29 mouse cellular contexts compared by ENCODE assay signal in the genomic region with DNA sequence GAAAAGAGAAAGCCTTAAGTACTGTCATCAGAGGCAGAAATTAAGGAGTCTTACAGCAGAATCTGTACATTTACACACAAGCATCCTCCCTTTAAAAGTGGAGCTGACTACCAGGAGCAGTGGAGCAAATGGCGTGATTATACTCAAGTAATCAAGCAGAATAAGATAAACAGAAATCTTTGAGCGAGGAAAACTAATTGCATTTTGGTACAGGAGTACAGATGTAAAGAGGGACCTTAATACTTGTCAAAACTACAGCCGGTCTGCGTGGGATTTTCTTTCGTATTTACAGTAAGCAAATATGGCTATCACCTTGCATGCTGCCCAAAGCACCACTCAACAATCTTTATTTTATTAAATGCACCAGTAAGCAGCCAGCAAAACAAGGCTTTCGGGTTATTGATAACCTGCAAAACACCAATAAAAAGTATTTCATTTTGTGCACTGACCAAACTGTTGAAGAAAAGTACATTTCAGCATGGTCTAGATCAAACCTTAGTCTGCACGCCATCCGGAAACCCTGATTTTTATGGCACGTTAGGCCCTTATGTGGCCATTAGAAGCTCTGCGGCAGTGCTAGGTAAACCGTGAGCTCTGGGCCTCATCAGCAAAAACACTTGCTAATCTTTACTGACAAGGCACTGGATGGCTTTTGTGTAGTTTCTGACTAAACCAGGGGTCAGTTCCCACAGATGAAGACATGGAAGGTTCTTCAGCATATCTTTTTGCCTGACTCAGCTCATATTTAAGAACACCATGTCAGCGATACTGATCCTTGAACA.
DNase-seq lines count a peak whose midpoint lies in the region; ATAC-seq and TF ChIP-seq lines count a peak whose summit lies in the region.
"Had no signal": no experiment of that assay in that cellular context is flagged by ENCODE, and none has a peak within 500 bp of the region (broad histone marks: within the 10 kb centered on the region; RNA-seq: fewer than 3 reads in every experiment).

No protein-coding gene starts in this region.

- WGBS in forebrain, embryonic 14.5 days = 25% methylated on average over 12 of the region's 12 CpGs
- WGBS in forebrain, embryonic 10.5 days = 56% methylated on average over 12 of the region's 12 CpGs
- WGBS in embryonic facial prominence, embryonic 11.5 days = 73% methylated on average over 12 of the region's 12 CpGs

- H3K27ac ChIP-seq in forebrain, embryonic 14.5 days (ENCODE audit: low read depth, low read length) = no peak overlapping the region
- H3K27ac ChIP-seq in forebrain, embryonic 10.5 days = no peak overlapping the region
- no peak overlapping the region for H3K27ac ChIP-seq in embryonic facial prominence, embryonic 11.5 days (replicated peaks; ENCODE audit: low read depth, low read length)
- H3K27ac ChIP-seq: embryonic facial prominence, embryonic 15.5 days; gastrocnemius, adult 2 months; hindbrain, embryonic 13.5 days; left cerebral cortex, adult 2 months; liver, embryonic 12.5 days; midbrain, embryonic 12.5 days; neural tube, embryonic 13.5 days; stomach, embryonic 15.5 days had no signal

- H3K27me3 ChIP-seq in forebrain, embryonic 14.5 days (replicated peaks; ENCODE audit: control insufficient read depth, insufficient read depth, low read length) = no peaks in the 10 kb centered on the region
- H3K27me3 ChIP-seq in forebrain, embryonic 10.5 days (ENCODE audit: poor library complexity, severe bottlenecking) = peaks cover 24% of the 10 kb centered on the region
- no peaks in the 10 kb centered on the region for H3K27me3 ChIP-seq in embryonic facial prominence, embryonic 11.5 days (ENCODE audit: control insufficient read depth, insufficient read depth, low read length)
- H3K27me3 ChIP-seq: embryonic facial prominence, embryonic 15.5 days; hindbrain, embryonic 13.5 days; liver, embryonic 12.5 days; megakaryocyte, embryonic 14.5 days; neural tube, embryonic 13.5 days; stomach, embryonic 15.5 days had no signal

- no peak overlapping the region for H3K9ac ChIP-seq in forebrain, embryonic 14.5 days (ENCODE audit: low read length)
- H3K9ac ChIP-seq in embryonic facial prominence, embryonic 11.5 days (replicated peaks; ENCODE audit: low read length) = no peak overlapping the region
- H3K9ac ChIP-seq: embryonic facial prominence, embryonic 15.5 days; hindbrain, embryonic 13.5 days; liver, embryonic 12.5 days; liver, postnatal 0 days; midbrain, embryonic 12.5 days; neural tube, embryonic 13.5 days; stomach, embryonic 15.5 days had no signal

- no peak overlapping the region for H3K4me3 ChIP-seq in forebrain, embryonic 14.5 days (ENCODE audit: low read depth, low read length)
- no peak overlapping the region for H3K4me3 ChIP-seq in forebrain, embryonic 10.5 days
- no peak overlapping the region for H3K4me3 ChIP-seq in embryonic facial prominence, embryonic 11.5 days (ENCODE audit: low read depth, low read length)
- H3K4me3 ChIP-seq: embryonic facial prominence, embryonic 15.5 days; gastrocnemius, adult 2 months; hindbrain, embryonic 13.5 days; left cerebral cortex, adult 2 months; liver, embryonic 12.5 days; megakaryocyte, embryonic 14.5 days; midbrain, embryonic 12.5 days; neural tube, embryonic 13.5 days; stomach, embryonic 15.5 days had no signal

- H3K9me3 ChIP-seq in forebrain, embryonic 14.5 days (replicated peaks; ENCODE audit: control insufficient read depth, low read length) = no peaks in the 10 kb centered on the region
- no peaks in the 10 kb centered on the region for H3K9me3 ChIP-seq in forebrain, embryonic 10.5 days
- no peaks in the 10 kb centered on the region for H3K9me3 ChIP-seq in embryonic facial prominence, embryonic 11.5 days (replicated peaks; ENCODE audit: control insufficient read depth, low read length)
- H3K9me3 ChIP-seq: embryonic facial prominence, embryonic 15.5 days; hindbrain, embryonic 13.5 days; liver, embryonic 12.5 days; megakaryocyte, embryonic 14.5 days; midbrain, embryonic 12.5 days; neural tube, embryonic 13.5 days; stomach, embryonic 15.5 days had no signal

- no peaks in the 10 kb centered on the region for H3K36me3 ChIP-seq in forebrain, embryonic 14.5 days (ENCODE audit: control insufficient read depth, insufficient read depth, low read length)
- H3K36me3 ChIP-seq in forebrain, embryonic 10.5 days (replicated peaks) = no peaks in the 10 kb centered on the region
- H3K36me3 ChIP-seq in embryonic facial prominence, embryonic 11.5 days (replicated peaks; ENCODE audit: control insufficient read depth, insufficient read depth, low read depth, low read length) = no peaks in the 10 kb centered on the region
- H3K36me3 ChIP-seq: embryonic facial prominence, embryonic 15.5 days; hindbrain, embryonic 13.5 days; liver, embryonic 12.5 days; midbrain, embryonic 12.5 days; neural tube, embryonic 13.5 days; stomach, embryonic 15.5 days had no signal

- H3K4me2 ChIP-seq in forebrain, embryonic 14.5 days (ENCODE audit: low read length) = 0 out of 2 replicates have a peak overlapping the region, but pooled peaks have one; percentile 2
- no peak overlapping the region for H3K4me2 ChIP-seq in embryonic facial prominence, embryonic 11.5 days (ENCODE audit: low read depth, low read length)
- H3K4me2 ChIP-seq: embryonic facial prominence, embryonic 15.5 days; heart, embryonic 11.5 days; hindbrain, embryonic 13.5 days; liver, embryonic 12.5 days; midbrain, embryonic 12.5 days; neural tube, embryonic 13.5 days; stomach, embryonic 15.5 days had no signal

- no peak for TF ChIP-seq CTCF in brain, embryonic 14.5 days (IDR thresholded peaks at IDR 0.05; ENCODE audit: borderline replicate concordance, extremely low read depth, insufficient read depth, insufficient read length)

- peak; percentile 72 for DNase-seq in forebrain, embryonic 14.5 days (ENCODE audit: low spot score)
- no peak for DNase-seq in forebrain, embryonic 10.5 days (ENCODE audit: extremely low spot score, low spot score)
- DNase-seq in brain, embryonic 14.5 days (ENCODE audit: low read depth) = peak; percentile 82
- peak; percentile 46 for DNase-seq in embryonic facial prominence, embryonic 11.5 days (ENCODE audit: low spot score)
- DNase-seq in retina, postnatal 1 day = peak; percentile 70
- no peak for DNase-seq in urinary bladder, adult 18-20 months (ENCODE audit: low spot score in 2 of 2)
- no peak for DNase-seq in layer of hippocampus, adult 8-10 months (ENCODE audit: low spot score in 2 of 2)
- DNase-seq: adrenal gland, postnatal 14 days; cerebellum, adult 11-12 months; cerebellum, postnatal 10 days; gastrocnemius, adult 2 months; gastrocnemius, postnatal 36 days; heart, adult 18-20 months; heart, postnatal 36 days; kidney, adult 11 months; kidney, postnatal 25 days; liver, postnatal 0 days; lung, postnatal 36 days; right cerebral cortex, postnatal 14 days; thymus, postnatal 14 days had no signal

- peaks cover 14% of the 10 kb centered on the region for H3K4me1 ChIP-seq in forebrain, embryonic 14.5 days (ENCODE audit: control insufficient read depth, insufficient read depth, low read length)
- peaks cover 49% of the 10 kb centered on the region for H3K4me1 ChIP-seq in forebrain, embryonic 10.5 days
- H3K4me1 ChIP-seq in embryonic facial prominence, embryonic 11.5 days (ENCODE audit: control insufficient read depth, insufficient read depth, low read length) = no peaks in the 10 kb centered on the region
- H3K4me1 ChIP-seq: embryonic facial prominence, embryonic 15.5 days; liver, embryonic 12.5 days; neural tube, embryonic 13.5 days; stomach, embryonic 15.5 days had no signal

- no peak for TF ChIP-seq POLR2A in brain, embryonic 14.5 days (IDR thresholded peaks at IDR 0.05; ENCODE audit: borderline replicate concordance, extremely low read depth, insufficient read depth, insufficient read length, poor library complexity, severe bottlenecking)

- ATAC-seq in forebrain, embryonic 14.5 days = peak; percentile 71
- no peak for ATAC-seq in embryonic facial prominence, embryonic 11.5 days (replicated peaks; ENCODE audit: insufficient number of reproducible peaks, low FRiP score, low TSS enrichment, low read depth)
- ATAC-seq: liver, embryonic 12.5 days; liver, postnatal 0 days had no signal

Comparison
In these comparisons a context has a peak if more than half of its experiments do, and no peak if none do; other contexts are left out.
1. DNase-seq: peak in forebrain, embryonic 14.5 days (single experiment), brain, embryonic 14.5 days (single experiment), embryonic facial prominence, embryonic 11.5 days (single experiment) and retina, postnatal 1 day (single experiment); none in forebrain, embryonic 10.5 days (single experiment), urinary bladder, adult 18-20 months (0 of 2) and layer of hippocampus, adult 8-10 months (0 of 2).